Mouse (Mus musculus): ENCODE measurements at regions not wholly inside any gene's neighbourhood (a gene's known extent, or its start where the extent isn't known, plus 50 kb on each side); places are given as distances from the start of the nearest gene placed in this dataset.

- H3K27ac ChIP-seq (ENCODE audit: low read depth, low read length), result no peak overlapping the region
- TF ChIP-seq CTCF (IDR thresholded peaks at IDR 0.05; ENCODE audit: low read depth), result no peak
- 87% methylated on average over 3 of the region's 3 CpGs for WGBS
These were observed 52.0 kb upstream of the Dynlrb2 start for GRCm38 (mm10) chr8:116452806-116453205.

GRCm38 (mm10) chr8:116451397-116451796 lies 53.4 kb upstream of the Dynlrb2 start:
- H3K4me3 ChIP-seq (ENCODE audit: low read depth, low read length), result no peak overlapping the region
- H3K27ac ChIP-seq (ENCODE audit: low read depth, low read length), result no peak overlapping the region
- no peak overlapping the region for H3K4me2 ChIP-seq (ENCODE audit: low read depth)
- H3K36me3 ChIP-seq (ENCODE audit: insufficient read depth), result no peaks in the 10 kb centered on the region
- H3K4me1 ChIP-seq (ENCODE audit: insufficient read depth), result no peaks in the 10 kb centered on the region
- TF ChIP-seq CTCF (IDR thresholded peaks at IDR 0.05; ENCODE audit: low read depth), result no peak
- no peaks in the 10 kb centered on the region for H3K9me3 ChIP-seq (ENCODE audit: low read length)
- H3K27me3 ChIP-seq (ENCODE audit: insufficient read depth, low read length), result no peaks in the 10 kb centered on the region
- 26% methylated on average over 3 of the region's 3 CpGs for WGBS
- no peak overlapping the region for H3K9ac ChIP-seq
- no peak for ATAC-seq
- no peak for DNase-seq

More at GRCm38 (mm10) chr8:116452806-116453205, 52.0 kb upstream of the Dynlrb2 start:
- Histone ChIP-seq H3K36me3 (ENCODE audit: insufficient read depth) (no peaks in the 10 kb centered on the region), H3K27me3 (ENCODE audit: insufficient read depth, low read length) (no peaks in the 10 kb centered on the region), H3K4me2 (ENCODE audit: low read depth) (no peak overlapping the region), H3K9me3 (ENCODE audit: low read length) (no peaks in the 10 kb centered on the region), H3K4me1 (ENCODE audit: insufficient read depth) (no peaks in the 10 kb centered on the region), H3K4me3 (ENCODE audit: low read depth, low read length) (no peak overlapping the region), H3K9ac (no peak overlapping the region)
- ATAC-seq (no peak), DNase-seq (no peak)

GRCm38 (mm10) chr8:116447452-116447851 lies 57.3 kb upstream of the Dynlrb2 start:
- Histone ChIP-seq H3K9ac (no peak overlapping the region), H3K27ac (ENCODE audit: low read depth, low read length) (no peak overlapping the region), H3K27me3 (ENCODE audit: insufficient read depth, low read length) (no peaks in the 10 kb centered on the region), H3K4me1 (ENCODE audit: insufficient read depth) (no peaks in the 10 kb centered on the region), H3K9me3 (ENCODE audit: low read length) (no peaks in the 10 kb centered on the region), H3K36me3 (ENCODE audit: insufficient read depth) (no peaks in the 10 kb centered on the region), H3K4me2 (ENCODE audit: low read depth) (no peak overlapping the region), H3K4me3 (ENCODE audit: low read depth, low read length) (no peak overlapping the region)
- DNase-seq (no peak), ATAC-seq (no peak)
- TF ChIP-seq CTCF (IDR thresholded peaks at IDR 0.05; ENCODE audit: low read depth), result no peak
- 85% methylated on average over 2 of the region's 2 CpGs for WGBS

- Histone ChIP-seq H3K27me3 (ENCODE audit: insufficient read depth, low read length) (no peaks in the 10 kb centered on the region), H3K4me3 (ENCODE audit: low read depth, low read length) (no peak overlapping the region), H3K27ac (ENCODE audit: low read depth, low read length) (no peak overlapping the region), H3K9me3 (ENCODE audit: low read length) (no peaks in the 10 kb centered on the region), H3K9ac (no peak overlapping the region), H3K4me2 (ENCODE audit: low read depth) (no peak overlapping the region), H3K4me1 (ENCODE audit: insufficient read depth) (no peaks in the 10 kb centered on the region), H3K36me3 (ENCODE audit: insufficient read depth) (no peaks in the 10 kb centered on the region)
- TF ChIP-seq CTCF (IDR thresholded peaks at IDR 0.05; ENCODE audit: low read depth), result no peak
- ATAC-seq (no peak), DNase-seq (no peak)
- WGBS, result 51% methylated on average over 2 of the region's 2 CpGs
These were observed 61.9 kb upstream of the Dynlrb2 start for GRCm38 (mm10) chr8:116442827-116443226.

- Histone ChIP-seq H3K27ac (ENCODE audit: low read depth, low read length) (no peak overlapping the region), H3K4me2 (ENCODE audit: low read depth) (no peak overlapping the region), H3K4me3 (ENCODE audit: low read depth, low read length) (no peak overlapping the region), H3K36me3 (ENCODE audit: insufficient read depth) (no peaks in the 10 kb centered on the region), H3K9ac (no peak overlapping the region), H3K27me3 (ENCODE audit: insufficient read depth, low read length) (no peaks in the 10 kb centered on the region; the same call in 1 of the 2 replicates), H3K4me1 (ENCODE audit: insufficient read depth) (no peaks in the 10 kb centered on the region), H3K9me3 (ENCODE audit: low read length) (no peaks in the 10 kb centered on the region)
- peak; percentile 88 for DNase-seq
- WGBS, result 9% methylated on average over 7 of the region's 7 CpGs
- TF ChIP-seq CTCF (IDR thresholded peaks at IDR 0.05; ENCODE audit: low read depth), result peak; percentile 95
- ATAC-seq, result peak; percentile 74; the same call in 1 of the 2 replicates
These were observed 65.9 kb upstream of the Dynlrb2 start for GRCm38 (mm10) chr8:116438895-116439294.

GRCm38 (mm10) chr8:116435268-116435980 lies 69.3 kb upstream of the Dynlrb2 start:
- Histone ChIP-seq H3K27me3 (ENCODE audit: insufficient read depth, low read length) (no peaks in the 10 kb centered on the region; the same call in 1 of the 2 replicates), H3K27ac (ENCODE audit: low read depth, low read length) (no peak overlapping the region), H3K9ac (no peak overlapping the region), H3K9me3 (ENCODE audit: low read length) (no peaks in the 10 kb centered on the region), H3K4me3 (ENCODE audit: low read depth, low read length) (no peak overlapping the region), H3K4me2 (ENCODE audit: low read depth) (no peak overlapping the region), H3K36me3 (ENCODE audit: insufficient read depth) (no peaks in the 10 kb centered on the region), H3K4me1 (ENCODE audit: insufficient read depth) (no peaks in the 10 kb centered on the region)
- no peak for ATAC-seq
- TF ChIP-seq CTCF (IDR thresholded peaks at IDR 0.05; ENCODE audit: low read depth), result no peak
- WGBS, result 55% methylated on average over 15 of the region's 15 CpGs
- no peak for DNase-seq

- Histone ChIP-seq H3K36me3 (ENCODE audit: insufficient read depth) (no peaks in the 10 kb centered on the region), H3K27ac (ENCODE audit: low read depth, low read length) (no peak overlapping the region), H3K4me3 (ENCODE audit: low read depth, low read length) (no peak overlapping the region), H3K4me1 (ENCODE audit: insufficient read depth) (no peaks in the 10 kb centered on the region), H3K4me2 (ENCODE audit: low read depth) (no peak overlapping the region), H3K27me3 (ENCODE audit: insufficient read depth, low read length) (no peaks in the 10 kb centered on the region; the same call in 1 of the 2 replicates), H3K9me3 (ENCODE audit: low read length) (no peaks in the 10 kb centered on the region), H3K9ac (no peak overlapping the region)
- no peak for DNase-seq
- ATAC-seq, result no peak
- 78% methylated on average over 5 of the region's 5 CpGs for WGBS
- no peak for TF ChIP-seq CTCF (IDR thresholded peaks at IDR 0.05; ENCODE audit: low read depth)
These were observed 74.7 kb upstream of the Dynlrb2 start for GRCm38 (mm10) chr8:116430051-116430450.

All from forebrain, postnatal 0 days (tissue).